Mouse (Mus musculus) layer of hippocampus, adult 11-12 months (tissue): ENCODE results near the gene Nkap.
A peak's percentile ranks its signal among the peaks of the same experiment; 100 is the strongest.
"Not testable (repeated sequence)": the region's sequence is repeated elsewhere in the genome, so short reads cannot be mapped to it uniquely, and the experiment has no call there.

Experiments used
- DNase-seq: peaks from one replicate; pipeline ENCODE4 v3.0.0; 2022; ENCODE audit warnings: low spot score

The Nkap gene

DNA sequence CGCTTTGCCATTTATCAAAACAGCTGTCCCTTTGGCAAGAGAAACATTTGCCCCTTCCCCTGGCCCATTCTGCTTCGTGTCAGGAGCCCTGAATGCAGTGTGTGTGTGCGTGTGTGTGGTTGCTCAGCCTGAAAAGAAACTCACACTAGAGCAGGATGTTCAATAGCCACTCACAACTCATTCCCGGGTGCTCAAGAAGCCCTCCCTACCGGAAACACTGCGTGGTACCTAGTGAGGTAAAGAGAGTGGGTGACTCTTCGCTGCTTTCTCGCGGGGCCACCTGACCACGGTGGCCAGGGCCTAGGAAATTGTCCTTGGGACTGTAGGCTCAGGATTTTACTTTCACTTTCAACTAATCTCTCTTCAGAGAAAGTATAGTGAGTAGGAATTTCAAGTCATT is 34.6 kb downstream of the Nkap start:
- DNase-seq: no peak

DNA sequence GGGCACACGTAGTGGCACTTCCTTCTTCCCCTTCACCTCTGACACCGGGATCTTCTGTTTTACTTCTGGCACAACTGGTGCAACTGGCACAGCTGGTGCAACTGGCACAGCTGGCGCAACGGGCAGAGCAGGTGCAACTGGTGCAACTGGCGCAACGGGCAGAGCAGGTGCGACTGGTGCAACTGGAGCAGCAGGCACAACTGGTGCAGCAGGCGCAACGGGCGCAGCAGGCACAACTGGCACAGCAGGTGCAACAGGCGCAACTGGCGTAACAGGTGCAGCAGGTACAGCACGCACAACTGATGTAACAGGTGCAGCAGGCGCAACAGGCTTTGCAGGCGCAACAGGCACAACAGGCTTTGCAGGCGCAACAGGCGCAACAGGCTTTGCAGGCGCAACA is 36.5 kb downstream of the Nkap start:
- DNase-seq: no peak

DNA sequence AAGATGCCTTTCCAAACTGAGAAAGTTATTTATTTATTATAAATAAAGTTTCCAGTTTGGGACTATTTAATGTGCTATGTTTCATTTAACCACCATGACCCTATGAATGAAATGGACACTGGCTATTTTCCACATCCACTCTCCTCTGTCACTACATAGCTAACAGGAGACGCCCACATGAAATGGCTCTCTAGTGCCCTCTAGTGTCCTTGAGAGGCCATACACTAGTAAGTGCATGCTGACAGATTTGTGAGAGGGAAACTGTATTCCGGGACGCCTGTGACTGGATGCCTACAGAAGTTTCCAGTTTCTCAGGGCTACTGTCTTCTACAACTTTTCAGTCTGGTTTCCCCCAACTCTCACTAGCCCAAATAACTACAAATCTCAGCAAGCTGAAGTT is 40.5 kb downstream of the Nkap start:
- peak; percentile 10 for DNase-seq

DNA sequence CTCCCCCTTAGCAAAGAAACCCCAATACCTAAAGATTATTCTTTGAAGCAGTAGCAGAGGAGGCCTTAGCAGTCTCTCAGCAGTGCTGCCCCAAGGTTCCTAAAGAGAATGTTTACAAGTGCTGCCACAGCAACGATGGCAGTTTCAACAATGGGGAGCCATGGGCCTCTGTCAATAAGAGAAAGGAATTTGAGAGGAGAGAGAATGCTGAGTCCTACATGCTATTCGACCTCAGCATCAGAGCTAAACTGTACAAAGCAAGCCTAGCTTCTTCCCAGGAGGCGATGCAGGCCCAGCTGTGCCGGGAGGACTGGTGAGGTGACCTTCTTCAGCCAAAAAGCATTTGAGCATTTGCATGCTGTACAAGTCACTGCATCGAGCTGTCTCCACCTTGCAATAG is 42.1 kb downstream of the Nkap start, which contains the start of gene Akap14:
Gene Akap14 (minus strand): TSS at position 101 of the 400 bp plus-strand sequence.
- DNase-seq: no peak

DNA sequence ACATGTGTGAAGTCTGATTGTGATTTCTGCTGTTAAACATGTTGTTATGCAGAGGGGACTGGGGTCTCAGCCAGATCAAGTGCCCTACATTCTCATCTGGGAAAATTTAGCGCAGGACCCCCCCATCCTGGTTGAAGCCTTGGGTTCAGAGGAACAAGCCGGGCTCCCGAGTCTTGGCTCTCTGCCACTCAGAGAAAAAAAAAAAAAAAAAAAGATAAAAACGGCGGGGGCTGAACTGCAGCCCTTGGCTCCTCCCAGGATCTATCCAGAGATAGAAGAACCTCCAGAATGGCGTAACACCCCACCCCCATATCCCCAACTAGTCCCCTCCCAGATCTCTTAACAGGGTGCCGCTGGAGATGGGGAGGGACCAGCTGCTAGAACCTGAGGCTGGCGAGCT is 57.8 kb downstream of the Nkap start:
- not testable (repeated sequence) for DNase-seq

DNA sequence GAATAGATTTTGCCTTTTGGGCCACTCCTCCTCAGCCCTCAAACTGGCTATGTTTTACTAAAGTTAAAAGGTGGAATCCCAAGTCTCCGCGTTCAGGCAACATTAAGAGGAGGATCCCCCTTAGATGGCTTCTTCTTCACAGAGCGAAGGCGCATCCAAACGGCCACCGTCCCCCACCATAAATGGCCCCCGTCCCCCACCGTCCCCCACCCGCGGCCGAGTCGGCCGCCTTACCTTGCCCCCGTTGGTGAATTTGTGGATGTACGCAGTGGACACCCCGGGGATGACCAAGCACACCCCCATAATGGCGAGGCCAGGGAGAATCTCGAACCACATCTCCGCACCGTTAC is 64.1 kb downstream of the Nkap start:
- no peak for DNase-seq

DNA sequence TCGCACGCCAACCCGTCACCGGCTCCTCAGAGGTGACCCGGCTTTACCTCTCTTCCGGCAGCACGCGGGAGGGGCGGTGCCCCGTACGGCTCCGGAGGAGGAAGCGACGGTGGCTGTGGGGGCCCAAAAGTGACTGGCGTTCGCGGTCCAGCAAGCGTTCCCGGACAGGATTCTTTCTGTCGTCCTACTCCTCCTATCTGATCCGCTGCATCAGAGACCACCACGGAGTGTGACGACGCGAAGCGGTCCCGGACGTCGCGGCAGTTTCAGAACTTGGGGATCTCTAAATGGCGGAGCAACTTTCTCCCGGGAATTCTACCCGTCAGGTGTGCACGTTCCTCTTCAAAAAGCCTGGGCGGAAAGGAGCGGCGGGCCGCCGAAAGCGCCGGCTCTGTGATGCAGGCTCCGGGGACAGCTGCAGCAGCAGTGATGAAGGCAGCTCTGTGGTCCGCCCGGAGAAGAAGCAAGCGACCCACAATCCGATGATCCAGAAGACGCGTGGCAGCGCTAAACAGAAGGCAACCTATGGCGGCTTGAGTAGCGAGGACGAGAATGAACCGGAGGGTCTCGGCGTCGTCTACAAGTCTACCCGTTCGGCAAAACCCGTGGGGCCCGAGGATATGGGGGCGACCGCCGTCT is 64.6 kb downstream of the Nkap start, which contains the start of the genes Ndufa1 and Rnf113a1:
Gene Ndufa1 (minus strand): TSS at position 59 of the 639 bp plus-strand sequence.
Gene Rnf113a1 (plus strand): TSS at position 141 of the 639 bp plus-strand sequence.
- peak; percentile 73 for DNase-seq

DNA sequence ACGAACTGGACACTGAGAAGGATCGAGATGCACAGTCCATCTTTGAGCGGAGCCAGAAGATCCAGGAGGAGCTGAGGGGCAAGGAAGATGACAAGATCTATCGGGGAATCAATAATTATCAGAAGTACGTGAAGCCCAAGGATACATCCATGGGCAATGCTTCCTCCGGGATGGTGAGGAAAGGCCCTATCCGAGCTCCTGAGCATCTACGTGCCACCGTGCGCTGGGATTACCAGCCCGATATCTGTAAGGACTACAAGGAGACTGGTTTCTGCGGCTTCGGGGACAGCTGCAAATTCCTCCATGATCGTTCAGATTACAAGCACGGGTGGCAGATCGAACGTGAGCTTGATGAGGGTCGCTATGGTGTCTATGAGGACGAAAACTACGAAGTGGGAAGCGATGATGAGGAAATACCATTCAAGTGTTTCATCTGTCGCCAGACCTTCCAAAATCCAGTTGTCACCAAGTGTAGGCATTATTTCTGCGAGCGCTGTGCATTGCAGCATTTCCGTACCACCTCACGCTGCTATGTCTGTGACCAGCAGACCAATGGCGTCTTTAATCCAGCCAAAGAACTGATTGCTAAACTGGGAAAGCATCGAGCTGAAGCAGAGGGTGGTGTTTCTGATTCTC is 65.3 kb downstream of the Nkap start:
- DNase-seq: no peak

DNA sequence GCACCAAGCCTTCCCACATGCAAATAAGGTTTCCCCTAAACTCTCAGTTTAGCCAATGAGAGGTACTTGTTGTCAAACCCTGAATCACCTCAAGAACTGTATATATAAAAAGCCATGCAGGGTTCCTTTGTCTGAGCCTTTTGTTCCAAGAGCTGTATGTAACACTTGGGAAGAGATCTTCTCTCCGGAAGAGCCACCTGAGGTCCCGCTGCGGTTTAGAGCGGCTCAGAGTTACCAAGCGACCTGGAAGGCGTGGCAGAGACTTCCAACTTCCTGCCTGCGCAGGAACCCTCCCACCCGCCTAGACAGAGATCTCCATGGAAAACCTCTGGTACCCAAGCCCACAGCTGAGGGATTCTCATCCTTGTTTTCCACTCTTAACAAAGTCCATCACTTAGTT is 72.1 kb downstream of the Nkap start:
- no peak for DNase-seq
